Comparison of ENCODE assay signal across 9 mouse cellular contexts in the genomic region with DNA sequence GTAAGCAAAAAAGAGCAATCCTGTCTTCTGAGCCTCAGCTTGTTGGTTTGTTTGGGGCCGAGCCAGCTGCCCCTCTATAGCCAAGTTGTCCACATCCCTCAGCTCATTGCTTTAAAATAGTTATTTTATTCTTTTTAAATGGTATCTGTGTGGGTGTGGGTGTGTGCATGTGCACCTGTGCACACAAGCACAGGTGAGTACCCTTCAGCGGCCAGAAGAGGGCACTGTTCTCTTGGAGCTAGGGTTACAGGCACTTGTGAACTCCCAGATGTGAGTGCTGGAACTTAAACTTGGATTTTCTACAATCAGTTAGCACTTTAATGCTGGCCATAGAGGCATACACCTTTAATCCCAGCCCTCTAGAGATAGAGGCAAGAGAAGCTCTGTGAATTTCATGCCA. TPM values are rescaled to one million over a fixed set of nuclear protein-coding genes. Genes with fewer than 3 reads are reported as not detected.
DNase-seq lines count a peak whose midpoint lies in the region; ATAC-seq lines count a peak whose summit lies in the region.
"Had no signal": no experiment of that assay in that cellular context is flagged by ENCODE, and none has a peak within 500 bp of the region (broad histone marks: within the 10 kb centered on the region; RNA-seq: fewer than 3 reads in every experiment).

No protein-coding gene starts in this region.

- no peak overlapping the region for H3K4me2 ChIP-seq in liver, embryonic 11.5 days
- H3K4me2 ChIP-seq: heart, embryonic 15.5 days had no signal

- peak; percentile 38 for DNase-seq in CD4-positive, CD25-positive, alpha-beta regulatory T cell, adult 2 months (ENCODE audit: low read depth, low spot score)
- DNase-seq in liver = peak; percentile 47
- no peak for DNase-seq in liver, embryonic 11.5 days (ENCODE audit: low spot score)
- DNase-seq in cerebellum, adult 9-11 months = peak; percentile 26
- DNase-seq in hindlimb bud, embryonic 11.5 days (ENCODE audit: extremely low spot score, low read depth, low spot score) = peak; percentile 6

- H3K27ac ChIP-seq in liver, embryonic 11.5 days (ENCODE audit: low read depth, low read length) = no peak overlapping the region

- H3K9me3 ChIP-seq in liver, embryonic 11.5 days (ENCODE audit: control insufficient read depth, low read length) = no peaks in the 10 kb centered on the region
- H3K9me3 ChIP-seq: heart, embryonic 15.5 days had no signal

- no peak overlapping the region for H3K4me3 ChIP-seq in liver, embryonic 11.5 days (ENCODE audit: low read depth, low read length)
- H3K4me3 ChIP-seq: heart, embryonic 15.5 days had no signal

- H3K9ac ChIP-seq in liver, embryonic 11.5 days (ENCODE audit: low read depth, low read length) = no peak overlapping the region
- H3K9ac ChIP-seq: heart, embryonic 15.5 days had no signal

- H3K4me1 ChIP-seq in liver, embryonic 11.5 days (replicated peaks; ENCODE audit: control insufficient read depth, insufficient read depth, low read length) = no peaks in the 10 kb centered on the region

- no peak for ATAC-seq in CD4-positive, CD25-positive, alpha-beta regulatory T cell, adult 4 months
- no peak for ATAC-seq in liver, embryonic 11.5 days (replicated peaks; ENCODE audit: low FRiP score)
- peak; percentile 68 for ATAC-seq in megakaryocyte progenitor cell, adult 5-6 weeks (replicated peaks; ENCODE audit: poor library complexity)
- ATAC-seq in erythroblast, adult 5-6 weeks (replicated peaks; ENCODE audit: low FRiP score, poor library complexity, severe bottlenecking) = no peak

- WGBS in liver, embryonic 11.5 days = 35% methylated on average over 2 of the region's 2 CpGs

- no peaks in the 10 kb centered on the region for H3K27me3 ChIP-seq in liver, embryonic 11.5 days (replicated peaks; ENCODE audit: control insufficient read depth, insufficient read depth, low read length)
- H3K27me3 ChIP-seq: heart, embryonic 15.5 days had no signal

- H3K36me3 ChIP-seq in liver, embryonic 11.5 days (ENCODE audit: control insufficient read depth, insufficient read depth, low read length) = no peaks in the 10 kb centered on the region
- H3K36me3 ChIP-seq: heart, embryonic 15.5 days had no signal

RNA-seq across cellular contexts. Expression of gene Ak4, which starts 26.8 kb away (rescaled TPM):
- under 1 TPM; 0.09 to 0.99 TPM for polyA plus RNA-seq in CD4-positive, CD25-positive, alpha-beta regulatory T cell, adult 4 months (2017; shearing (Covaris generic))
- polyA plus RNA-seq in liver, embryonic 11.5 days (2014; fragmentation: Nextera tagmentation; extraction: Ambion mirVana) = 14.8 and 17.0 TPM in 2 replicates
- total RNA-seq in megakaryocyte progenitor cell, adult 5-6 weeks (2015) = 11.9 and 13.5 TPM in 2 replicates
- total RNA-seq in megakaryocyte progenitor cell, adult 5-6 weeks (2017) = 20.3 and 23.2 TPM in 2 replicates
- 1.5 and 3.8 TPM in 2 replicates for total RNA-seq in erythroblast, adult 5-6 weeks (2015; ENCODE audit: low replicate concordance)
- 0.84 and 2.2 TPM in 2 replicates for total RNA-seq in erythroblast, adult 5-6 weeks (2017; ENCODE audit: low replicate concordance)
